Comparison of ENCODE assay signal across 12 mouse cellular contexts in genomic region chr16:96846113-96846512, GRCm38 (mm10).
DNase-seq lines count a peak whose midpoint lies in the region; ATAC-seq and TF ChIP-seq lines count a peak whose summit lies in the region.
"Had no signal": no experiment of that assay in that cellular context is flagged by ENCODE, and none has a peak within 500 bp of the region (broad histone marks: within the 10 kb centered on the region; RNA-seq: fewer than 3 reads in every experiment).

No protein-coding gene starts in this region.

- H3K9me3 ChIP-seq in E14TG2a.4 (ENCODE audit: low read length), result no peaks in the 10 kb centered on the region
- H3K9me3 ChIP-seq in forebrain, embryonic 15.5 days, result no peaks in the 10 kb centered on the region
- no peaks in the 10 kb centered on the region for H3K9me3 ChIP-seq in midbrain, embryonic 11.5 days (ENCODE audit: control insufficient read depth, low read length)
- H3K9me3 ChIP-seq: limb, embryonic 13.5 days had no signal

- peaks cover 36% of the 10 kb centered on the region for H3K4me1 ChIP-seq in E14TG2a.4 (replicated peaks; ENCODE audit: low read depth, low read length)
- H3K4me1 ChIP-seq in forebrain, embryonic 15.5 days, result peaks cover 45% of the 10 kb centered on the region
- peaks cover 11% of the 10 kb centered on the region for H3K4me1 ChIP-seq in midbrain, embryonic 11.5 days (ENCODE audit: control insufficient read depth, insufficient read depth, low read length)

- no peaks in the 10 kb centered on the region for H3K27me3 ChIP-seq in E14TG2a.4 (ENCODE audit: insufficient read depth, low read length)
- H3K27me3 ChIP-seq in forebrain, embryonic 15.5 days, result no peaks in the 10 kb centered on the region
- H3K27me3 ChIP-seq in midbrain, embryonic 11.5 days (ENCODE audit: control insufficient read depth, insufficient read depth, low read length), result no peaks in the 10 kb centered on the region
- H3K27me3 ChIP-seq: limb, embryonic 13.5 days had no signal

- 0 out of 2 replicates have a peak overlapping the region, but pooled peaks have one; percentile 39 for H3K4me3 ChIP-seq in E14TG2a.4 (replicated peaks; ENCODE audit: low read length)
- no peak overlapping the region for H3K4me3 ChIP-seq in forebrain, embryonic 15.5 days
- no peak overlapping the region for H3K4me3 ChIP-seq in midbrain, embryonic 11.5 days (ENCODE audit: low read depth, low read length)
- H3K4me3 ChIP-seq: limb, embryonic 13.5 days; myocyte had no signal

- peak overlapping the region; percentile 88 for H3K27ac ChIP-seq in forebrain, embryonic 15.5 days (replicated peaks)
- H3K27ac ChIP-seq in midbrain, embryonic 11.5 days (ENCODE audit: low read depth, low read length), result no peak overlapping the region
- H3K27ac ChIP-seq: limb, embryonic 13.5 days had no signal

- H3K4me2 ChIP-seq in forebrain, embryonic 15.5 days (replicated peaks), result no peak overlapping the region
- H3K4me2 ChIP-seq in midbrain, embryonic 11.5 days, result no peak overlapping the region
- H3K4me2 ChIP-seq: limb, embryonic 13.5 days had no signal

- DNase-seq in ZHBTc4 (ENCODE audit: low read depth, low spot score), result peak; percentile 46
- DNase-seq in midbrain, embryonic 11.5 days (ENCODE audit: low spot score, missing footprints), result no peak
- no peak for DNase-seq in spleen, postnatal 14 days (ENCODE audit: low spot score in 2 of 2)
- no peak for DNase-seq in cerebellum, adult 18-20 months
- DNase-seq in urinary bladder, postnatal 10 days (ENCODE audit: low spot score), result no peak
- DNase-seq in heart, postnatal 14 days, result no peak
- DNase-seq: cerebellum, postnatal 14 days had no signal

- no peak for TF ChIP-seq CTCF in E14TG2a.4 (conservative IDR thresholded peaks at IDR 0.05; ENCODE audit: low read length)

- no peaks in the 10 kb centered on the region for H3K36me3 ChIP-seq in E14TG2a.4 (ENCODE audit: insufficient read depth, low read length)
- no peaks in the 10 kb centered on the region for H3K36me3 ChIP-seq in forebrain, embryonic 15.5 days
- H3K36me3 ChIP-seq in midbrain, embryonic 11.5 days (ENCODE audit: control insufficient read depth, insufficient read depth, low read length), result no peaks in the 10 kb centered on the region
- H3K36me3 ChIP-seq: limb, embryonic 13.5 days had no signal

- no peak overlapping the region for H3K9ac ChIP-seq in forebrain, embryonic 15.5 days (replicated peaks)
- no peak overlapping the region for H3K9ac ChIP-seq in midbrain, embryonic 11.5 days (ENCODE audit: low read length)
- H3K9ac ChIP-seq: limb, embryonic 13.5 days had no signal

- ATAC-seq in forebrain, embryonic 15.5 days (replicated peaks), result peak; percentile 80
- ATAC-seq in midbrain, embryonic 11.5 days (ENCODE audit: low FRiP score), result peak; percentile 71
- ATAC-seq: intestine, postnatal 0 days had no signal

- 11% methylated on average over 3 of the region's 3 CpGs for WGBS in forebrain, embryonic 15.5 days
- 56% methylated on average over 3 of the region's 3 CpGs for WGBS in midbrain, embryonic 11.5 days

- intact Hi-C loops in heart, postnatal 14 days (cut with DNase I), result no loop called here
